Mouse (Mus musculus): Measurements from ENCODE around the gene Tlk1. TPM values are rescaled to one million over a fixed set of nuclear protein-coding genes. Genes with fewer than 3 reads are reported as not detected.

Gene Tlk1
- polyA plus RNA-seq, 1 experiment from 2014 or later: 20.2 TPM

DNA sequence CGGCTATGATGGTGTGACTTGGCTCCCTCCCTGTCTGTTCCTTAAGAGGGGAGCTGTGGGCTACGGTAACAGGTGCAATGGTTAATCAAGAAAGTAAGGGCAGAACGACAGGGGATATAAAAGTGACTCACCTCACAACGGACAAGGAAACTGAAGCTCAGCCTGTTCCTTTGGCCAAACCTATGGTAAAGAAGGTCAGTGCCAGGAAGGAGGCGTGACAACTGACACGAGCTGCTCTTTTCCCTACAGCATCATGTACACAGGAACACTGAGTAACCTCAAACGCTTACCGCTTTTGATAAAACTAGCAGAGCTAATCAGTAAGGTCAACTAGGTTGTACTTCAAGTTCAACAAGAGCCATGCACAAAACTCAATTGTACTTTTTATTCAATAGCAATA lies 42.0 kb downstream of the Tlk1 start:
- no peaks in the 10 kb centered on the region for H3K27me3 ChIP-seq (replicated peaks; ENCODE audit: control insufficient read depth, insufficient read depth, low read length)
- no peaks in the 10 kb centered on the region; the same call in 1 of the 2 replicates for H3K4me1 ChIP-seq (ENCODE audit: control insufficient read depth, insufficient read depth, low read length)
- H3K9ac ChIP-seq (ENCODE audit: low read depth, low read length): no peak overlapping the region
- WGBS: 63% methylated on average over 8 of the region's 8 CpGs
- H3K4me2 ChIP-seq (ENCODE audit: low read depth, low read length): no peak overlapping the region
- no peaks in the 10 kb centered on the region for H3K36me3 ChIP-seq (ENCODE audit: control insufficient read depth, insufficient read depth, low read length)
- H3K9me3 ChIP-seq (ENCODE audit: control insufficient read depth, low read length): no peaks in the 10 kb centered on the region
- peak; percentile 84 for ATAC-seq
- no peak overlapping the region for H3K4me3 ChIP-seq (ENCODE audit: low read length)
- H3K27ac ChIP-seq (ENCODE audit: low read length): no peak overlapping the region

DNA sequence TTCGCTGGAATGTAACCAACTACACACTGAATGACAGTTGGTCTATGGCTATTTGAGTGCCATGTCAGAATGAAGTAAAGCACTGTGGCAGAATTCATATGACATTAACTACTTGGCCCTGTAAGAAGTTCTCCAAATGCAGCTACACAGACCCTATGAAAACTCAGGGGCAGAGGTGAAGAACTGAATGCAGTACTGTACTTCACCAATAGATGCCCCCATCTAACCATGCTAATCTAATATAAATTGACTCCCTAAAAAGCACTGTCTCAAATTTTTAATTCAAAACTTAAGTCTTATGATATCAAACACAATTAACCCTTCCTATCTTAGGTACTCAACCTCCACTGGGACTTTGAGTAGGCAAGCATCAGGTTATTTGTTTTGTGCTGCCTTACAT lies 45.9 kb downstream of the Tlk1 start:
- Histone ChIP-seq H3K36me3 (ENCODE audit: control insufficient read depth, insufficient read depth, low read length) (no peaks in the 10 kb centered on the region), H3K4me3 (ENCODE audit: low read length) (no peak overlapping the region), H3K27ac (ENCODE audit: low read length) (no peak overlapping the region), H3K9ac (ENCODE audit: low read depth, low read length) (no peak overlapping the region), H3K4me2 (ENCODE audit: low read depth, low read length) (no peak overlapping the region), H3K27me3 (replicated peaks; ENCODE audit: control insufficient read depth, insufficient read depth, low read length) (no peaks in the 10 kb centered on the region), H3K9me3 (ENCODE audit: control insufficient read depth, low read length) (no peaks in the 10 kb centered on the region), H3K4me1 (ENCODE audit: control insufficient read depth, insufficient read depth, low read length) (no peaks in the 10 kb centered on the region)
- no peak for ATAC-seq
- 98% methylated on average over 1 of the region's 1 CpGs for WGBS

DNA sequence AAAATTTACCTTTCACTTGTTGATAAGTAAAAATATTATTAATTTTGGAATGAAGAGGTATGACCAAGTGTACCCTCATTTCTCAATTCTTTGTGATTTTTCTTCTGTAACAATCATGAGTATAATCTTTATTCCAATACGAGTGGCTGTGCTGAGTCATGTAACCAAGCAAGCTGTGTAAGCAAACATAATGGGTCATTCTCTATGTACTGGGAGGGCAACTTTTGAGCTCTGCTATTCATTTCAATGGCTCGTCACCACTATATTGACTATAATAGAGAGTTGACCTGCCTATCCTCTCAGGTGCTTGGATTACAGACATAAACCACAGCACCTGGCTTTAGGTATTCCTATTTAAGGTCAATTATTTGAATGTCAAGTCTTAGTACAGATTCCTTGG lies 48.8 kb downstream of the Tlk1 start:
- Histone ChIP-seq H3K9me3 (ENCODE audit: control insufficient read depth, low read length) (no peaks in the 10 kb centered on the region), H3K4me1 (ENCODE audit: control insufficient read depth, insufficient read depth, low read length) (no peaks in the 10 kb centered on the region), H3K4me2 (ENCODE audit: low read depth, low read length) (no peak overlapping the region), H3K27me3 (replicated peaks; ENCODE audit: control insufficient read depth, insufficient read depth, low read length) (no peaks in the 10 kb centered on the region), H3K4me3 (ENCODE audit: low read length) (no peak overlapping the region), H3K36me3 (ENCODE audit: control insufficient read depth, insufficient read depth, low read length) (no peaks in the 10 kb centered on the region), H3K27ac (ENCODE audit: low read length) (no peak overlapping the region), H3K9ac (ENCODE audit: low read depth, low read length) (no peak overlapping the region)
- WGBS: 61% methylated on average over 2 of the region's 2 CpGs
- no peak for ATAC-seq

DNA sequence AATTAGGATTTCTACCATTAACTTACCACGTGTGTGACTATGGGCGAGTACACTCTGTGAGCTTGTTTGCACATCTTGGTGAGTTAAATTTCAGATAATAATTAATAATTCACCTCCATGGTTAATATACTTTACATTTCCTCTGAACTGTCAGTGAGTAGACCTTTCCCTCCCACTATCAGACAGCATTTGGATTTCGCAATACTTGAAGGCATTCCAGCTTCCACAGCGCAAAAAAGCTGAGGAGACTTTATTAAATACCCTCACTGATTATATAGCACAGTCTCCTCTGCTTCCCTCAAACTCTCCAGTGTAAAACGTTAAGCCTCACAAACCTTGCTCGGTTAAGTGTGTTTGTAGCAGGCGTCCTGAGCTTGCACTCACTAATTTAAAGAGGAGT lies 60.8 kb downstream of the Tlk1 start:
- Histone ChIP-seq H3K4me3 (ENCODE audit: low read length) (no peak overlapping the region), H3K36me3 (ENCODE audit: control insufficient read depth, insufficient read depth, low read length) (no peaks in the 10 kb centered on the region), H3K9me3 (ENCODE audit: control insufficient read depth, low read length) (no peaks in the 10 kb centered on the region), H3K9ac (ENCODE audit: low read depth, low read length) (no peak overlapping the region), H3K4me2 (ENCODE audit: low read depth, low read length) (no peak overlapping the region), H3K27me3 (replicated peaks; ENCODE audit: control insufficient read depth, insufficient read depth, low read length) (no peaks in the 10 kb centered on the region), H3K27ac (ENCODE audit: low read length) (0 out of 2 replicates have a peak overlapping the region, but pooled peaks have one; percentile 23), H3K4me1 (ENCODE audit: control insufficient read depth, insufficient read depth, low read length) (peaks cover 9% of the 10 kb centered on the region; the same call in 1 of the 2 replicates)
- WGBS: 56% methylated on average over 7 of the region's 7 CpGs
- peak; percentile 83 for ATAC-seq

DNA sequence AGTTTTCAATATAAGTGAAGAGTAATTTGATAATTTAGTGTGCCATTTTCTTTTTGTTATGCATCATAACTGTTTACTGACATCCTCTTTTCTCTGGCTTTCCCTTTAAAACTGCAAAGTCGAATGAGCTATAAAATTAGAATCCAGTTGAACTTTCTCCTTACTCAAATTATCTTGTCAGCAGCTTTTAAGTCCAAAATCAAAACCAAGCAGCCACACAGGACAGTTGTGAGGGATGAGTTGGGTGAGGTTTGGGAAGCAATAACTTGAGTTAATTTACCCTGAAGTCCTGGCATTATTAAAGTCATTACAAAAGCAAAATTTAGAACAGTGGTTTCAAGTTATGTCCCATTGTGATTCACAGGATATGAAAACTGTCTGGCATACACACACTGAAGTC lies 62.8 kb downstream of the Tlk1 start:
- no peak overlapping the region for H3K27ac ChIP-seq (ENCODE audit: low read length)
- no peak overlapping the region for H3K4me3 ChIP-seq (ENCODE audit: low read length)
- no peak overlapping the region for H3K4me2 ChIP-seq (ENCODE audit: low read depth, low read length)
- no peaks in the 10 kb centered on the region for H3K27me3 ChIP-seq (replicated peaks; ENCODE audit: control insufficient read depth, insufficient read depth, low read length)
- no peaks in the 10 kb centered on the region for H3K36me3 ChIP-seq (ENCODE audit: control insufficient read depth, insufficient read depth, low read length)
- peaks cover 9% of the 10 kb centered on the region; the same call in 1 of the 2 replicates for H3K4me1 ChIP-seq (ENCODE audit: control insufficient read depth, insufficient read depth, low read length)
- no peak overlapping the region for H3K9ac ChIP-seq (ENCODE audit: low read depth, low read length)
- WGBS: 81% methylated on average over 1 of the region's 1 CpGs
- H3K9me3 ChIP-seq (ENCODE audit: control insufficient read depth, low read length): no peaks in the 10 kb centered on the region
- no peak for ATAC-seq

DNA sequence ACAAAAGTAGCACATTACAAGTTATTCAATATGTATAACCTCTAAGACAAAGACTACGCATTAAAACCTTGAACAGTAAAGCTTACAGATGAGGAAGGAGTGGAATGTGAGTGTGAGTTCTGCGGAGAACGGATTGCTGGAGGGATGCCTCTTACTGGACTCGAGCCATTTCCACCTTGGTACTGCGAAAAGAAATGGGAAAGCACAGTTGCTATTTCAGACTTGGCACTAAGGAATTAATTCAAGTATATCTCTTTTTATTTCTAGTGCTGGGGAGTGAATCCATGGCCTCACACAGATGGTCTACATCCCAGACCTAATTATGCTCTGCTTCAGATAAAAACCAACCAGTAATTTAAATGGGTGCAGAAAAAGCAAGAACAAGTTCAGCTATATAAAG lies 73.4 kb downstream of the Tlk1 start:
- no peaks in the 10 kb centered on the region for H3K4me1 ChIP-seq (ENCODE audit: control insufficient read depth, insufficient read depth, low read length)
- 0 out of 2 replicates have a peak, but pooled peaks cover 2% of the 10 kb centered on the region for H3K36me3 ChIP-seq (ENCODE audit: control insufficient read depth, insufficient read depth, low read length)
- 94% methylated on average over 5 of the region's 5 CpGs for WGBS
- H3K9me3 ChIP-seq (ENCODE audit: control insufficient read depth, low read length): no peaks in the 10 kb centered on the region
- no peaks in the 10 kb centered on the region for H3K27me3 ChIP-seq (replicated peaks; ENCODE audit: control insufficient read depth, insufficient read depth, low read length)
- H3K9ac ChIP-seq (ENCODE audit: low read depth, low read length): no peak overlapping the region
- H3K4me2 ChIP-seq (ENCODE audit: low read depth, low read length): no peak overlapping the region
- no peak overlapping the region for H3K4me3 ChIP-seq (ENCODE audit: low read length)
- no peak overlapping the region for H3K27ac ChIP-seq (ENCODE audit: low read length)
- ATAC-seq: no peak

- H3K27me3 ChIP-seq (replicated peaks; ENCODE audit: control insufficient read depth, insufficient read depth, low read length): no peaks in the 10 kb centered on the region
- no peak overlapping the region for H3K9ac ChIP-seq (ENCODE audit: low read depth, low read length)
- no peak for ATAC-seq
- H3K4me2 ChIP-seq (ENCODE audit: low read depth, low read length): no peak overlapping the region
- 0 out of 2 replicates have a peak, but pooled peaks cover 2% of the 10 kb centered on the region for H3K36me3 ChIP-seq (ENCODE audit: control insufficient read depth, insufficient read depth, low read length)
- no peak overlapping the region for H3K4me3 ChIP-seq (ENCODE audit: low read length)
- no peaks in the 10 kb centered on the region for H3K4me1 ChIP-seq (ENCODE audit: control insufficient read depth, insufficient read depth, low read length)
- H3K9me3 ChIP-seq (ENCODE audit: control insufficient read depth, low read length): no peaks in the 10 kb centered on the region
- 94% methylated on average over 2 of the region's 2 CpGs for WGBS
- H3K27ac ChIP-seq (ENCODE audit: low read length): no peak overlapping the region
Measured at GRCm38 (mm10) chr2:70751655-70752054, 73.9 kb downstream of the Tlk1 start.

DNA sequence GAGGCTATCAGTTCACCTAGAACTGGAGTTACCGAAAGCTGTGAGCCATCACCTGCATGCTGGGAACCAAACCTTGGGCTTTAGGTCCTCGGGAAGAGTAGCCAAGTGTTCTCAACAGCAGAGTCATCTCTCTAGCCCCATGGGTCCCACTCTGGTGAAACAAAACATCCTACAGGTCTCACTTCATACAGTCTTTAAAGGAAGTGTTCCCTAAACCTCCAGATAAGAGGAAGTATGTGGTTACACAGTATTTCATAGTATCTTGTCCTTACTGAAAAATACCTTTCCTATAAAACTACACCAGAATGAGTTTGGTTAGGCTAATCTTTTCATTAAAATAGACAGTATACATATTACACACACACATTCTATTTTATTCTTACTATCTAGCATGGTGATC lies 82.9 kb downstream of the Tlk1 start:
- 86% methylated on average over 2 of the region's 2 CpGs for WGBS

DNA sequence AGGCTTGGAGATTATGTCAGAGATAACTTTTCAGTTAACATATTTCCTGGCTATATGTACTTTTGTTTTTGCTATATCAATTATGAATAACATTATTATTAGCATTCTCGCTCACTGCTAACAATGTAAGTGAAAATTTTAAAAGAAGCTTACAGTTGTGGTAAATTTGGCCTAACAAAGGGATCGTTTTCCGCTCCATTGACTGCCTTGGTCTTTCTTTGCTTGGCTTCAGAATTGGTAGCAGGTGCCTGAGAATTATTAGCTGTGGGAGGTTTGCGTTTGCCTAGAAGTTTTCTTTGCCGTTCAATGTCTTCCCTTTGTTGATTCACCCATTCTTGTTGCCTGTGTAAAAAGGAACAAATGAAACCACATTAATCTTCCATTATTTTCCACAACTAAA lies 83.6 kb downstream of the Tlk1 start:
- no peak overlapping the region for H3K4me3 ChIP-seq (ENCODE audit: low read length)
- H3K36me3 ChIP-seq (ENCODE audit: control insufficient read depth, insufficient read depth, low read length): peaks cover 2% of the 10 kb centered on the region; the same call in 1 of the 2 replicates
- ATAC-seq: no peak
- H3K4me1 ChIP-seq (ENCODE audit: control insufficient read depth, insufficient read depth, low read length): no peaks in the 10 kb centered on the region
- WGBS: 89% methylated on average over 5 of the region's 5 CpGs
- no peaks in the 10 kb centered on the region for H3K27me3 ChIP-seq (replicated peaks; ENCODE audit: control insufficient read depth, insufficient read depth, low read length)
- H3K4me2 ChIP-seq (ENCODE audit: low read depth, low read length): no peak overlapping the region
- H3K9me3 ChIP-seq (ENCODE audit: control insufficient read depth, low read length): no peaks in the 10 kb centered on the region
- H3K9ac ChIP-seq (ENCODE audit: low read depth, low read length): no peak overlapping the region
- no peak overlapping the region for H3K27ac ChIP-seq (ENCODE audit: low read length)

More for the DNA sequence above, 82.9 kb downstream of the Tlk1 start:
- Histone ChIP-seq H3K27me3 (replicated peaks; ENCODE audit: control insufficient read depth, insufficient read depth, low read length) (no peaks in the 10 kb centered on the region), H3K36me3 (ENCODE audit: control insufficient read depth, insufficient read depth, low read length) (peaks cover 2% of the 10 kb centered on the region; the same call in 1 of the 2 replicates), H3K4me3 (ENCODE audit: low read length) (no peak overlapping the region), H3K4me2 (ENCODE audit: low read depth, low read length) (no peak overlapping the region), H3K27ac (ENCODE audit: low read length) (no peak overlapping the region), H3K4me1 (ENCODE audit: control insufficient read depth, insufficient read depth, low read length) (no peaks in the 10 kb centered on the region), H3K9me3 (ENCODE audit: control insufficient read depth, low read length) (no peaks in the 10 kb centered on the region), H3K9ac (ENCODE audit: low read depth, low read length) (no peak overlapping the region)
- no peak for ATAC-seq

DNA sequence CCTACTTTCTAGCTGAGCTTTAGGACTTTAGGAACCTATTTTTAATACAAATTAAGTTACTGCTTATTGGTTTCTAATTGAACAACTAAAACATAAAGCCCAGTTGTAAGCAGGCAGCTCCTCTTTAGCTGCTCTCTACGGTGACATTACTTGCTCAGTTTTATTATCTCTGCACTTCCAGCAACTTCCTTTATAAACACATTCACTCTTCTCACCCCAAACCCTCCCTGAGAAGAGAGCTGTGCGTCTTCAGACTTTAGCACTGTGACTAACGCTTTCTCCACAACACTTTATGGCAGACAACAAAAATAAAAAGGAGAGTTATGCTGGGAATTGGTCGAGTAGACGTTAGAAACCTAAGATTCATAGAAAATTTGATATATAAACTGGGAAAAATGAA lies 89.5 kb downstream of the Tlk1 start:
- 65% methylated on average over 5 of the region's 5 CpGs for WGBS
- H3K9ac ChIP-seq (ENCODE audit: low read depth, low read length): no peak overlapping the region
- H3K4me2 ChIP-seq (ENCODE audit: low read depth, low read length): no peak overlapping the region
- H3K9me3 ChIP-seq (ENCODE audit: control insufficient read depth, low read length): no peaks in the 10 kb centered on the region
- no peak for ATAC-seq
- no peaks in the 10 kb centered on the region for H3K27me3 ChIP-seq (replicated peaks; ENCODE audit: control insufficient read depth, insufficient read depth, low read length)
- no peaks in the 10 kb centered on the region for H3K4me1 ChIP-seq (ENCODE audit: control insufficient read depth, insufficient read depth, low read length)
- H3K27ac ChIP-seq (ENCODE audit: low read length): no peak overlapping the region
- H3K36me3 ChIP-seq (ENCODE audit: control insufficient read depth, insufficient read depth, low read length): peaks cover 2% of the 10 kb centered on the region; the same call in 1 of the 2 replicates
- H3K4me3 ChIP-seq (ENCODE audit: low read length): no peak overlapping the region
